Mouse (Mus musculus) T-cell, adult 2 months (primary cell): ENCODE results near the gene Shox2.

Experiments used
- DNase-seq: peaks from one replicate; pipeline ENCODE4 v3.0.0; 2022; ENCODE audit warnings: low spot score

The Shox2 gene

DNA sequence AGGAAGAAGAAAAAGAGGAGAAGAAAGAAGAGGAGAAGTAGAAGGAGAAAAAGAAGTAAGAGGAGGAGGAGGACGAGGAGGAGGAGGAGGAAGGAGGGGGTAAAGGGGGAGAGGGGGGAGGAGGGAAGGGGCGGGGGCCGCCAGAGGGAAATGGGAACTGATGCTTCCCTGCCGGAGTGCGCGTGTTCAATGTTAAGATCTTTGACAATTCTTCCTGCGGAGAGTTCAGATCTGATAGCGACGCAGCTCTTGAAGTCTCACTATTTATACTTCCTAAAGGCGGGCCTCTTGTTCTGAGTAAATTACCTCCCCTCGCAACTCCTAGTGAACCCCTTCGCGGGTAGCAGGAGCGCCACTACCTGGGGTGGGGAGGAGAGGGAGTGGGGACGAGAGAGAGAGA, at the start of gene Shox2:
Shox2 (minus strand) TSS at position 66 of the 400 bp plus-strand sequence.
- no peak for DNase-seq

DNA sequence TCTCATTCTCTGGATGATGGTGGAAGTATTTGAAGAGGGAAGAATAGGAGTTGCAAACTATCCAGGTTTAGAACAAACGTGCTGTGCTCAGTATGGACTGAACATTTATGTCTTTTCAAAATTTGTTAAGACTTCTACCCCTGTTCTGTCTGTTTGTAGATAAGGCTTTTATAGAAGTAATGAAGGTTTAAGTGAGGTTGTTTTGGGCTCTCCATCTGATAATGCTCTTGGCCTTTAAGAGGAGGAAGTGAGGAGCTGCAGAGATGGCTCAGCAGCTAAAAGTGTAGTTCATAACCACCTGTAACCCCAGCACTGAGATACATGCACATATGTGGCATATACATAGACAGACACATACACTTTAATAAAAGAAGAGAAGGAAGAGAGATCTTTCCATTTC, 15.2 kb upstream of the Shox2 start:
- no peak for DNase-seq

DNA sequence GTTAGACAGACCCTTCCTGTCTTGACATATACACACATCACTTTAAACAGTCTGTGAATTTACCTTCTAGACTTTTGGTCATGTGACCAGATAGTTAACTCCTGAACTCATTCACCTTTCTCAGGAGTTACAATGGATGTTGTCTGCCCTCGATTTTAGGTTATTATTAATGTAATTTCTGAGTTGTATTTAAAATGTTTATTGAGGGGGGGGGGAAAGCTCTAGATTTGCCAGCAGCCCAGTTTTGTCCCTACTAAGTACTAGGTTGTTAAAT, 4.7 kb upstream of the Shox2 start:
- no peak for DNase-seq

DNA sequence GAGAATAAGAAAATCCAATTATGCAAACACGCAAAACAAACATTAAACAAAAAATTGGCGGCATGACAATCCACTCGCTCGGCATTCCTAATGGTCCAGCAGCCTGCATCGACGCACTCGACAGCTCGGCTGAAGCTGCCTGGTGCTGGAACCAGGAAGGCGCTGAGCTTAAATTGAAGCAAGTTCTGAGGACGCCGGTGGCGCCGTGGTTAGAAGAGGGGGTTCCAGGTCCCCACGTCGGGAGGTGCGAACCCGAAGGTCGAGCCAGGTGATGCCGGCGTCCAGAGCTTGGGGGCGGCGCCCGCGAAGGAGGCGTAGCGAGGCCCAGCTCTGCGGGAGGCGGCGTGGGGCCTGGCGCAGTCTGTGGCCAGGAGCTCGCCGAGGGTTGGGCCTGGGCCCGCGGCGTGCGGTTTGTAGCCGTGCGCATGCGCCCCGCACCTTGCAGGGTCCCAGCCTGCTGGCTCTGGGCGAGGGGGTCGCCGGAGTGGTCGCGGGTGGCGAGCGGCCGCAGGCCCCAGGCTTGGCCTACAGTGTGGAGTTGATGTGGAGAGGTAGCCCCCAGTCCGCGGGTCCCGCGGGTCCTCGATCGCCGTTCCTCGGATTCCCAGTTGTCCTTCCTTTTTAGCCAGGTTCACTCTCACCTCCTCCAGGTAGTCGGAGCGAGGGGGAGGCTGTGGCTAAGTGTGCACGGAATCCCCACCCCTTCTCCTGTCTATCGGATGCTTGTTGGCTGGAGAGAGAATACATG, 4.1 kb upstream of the Shox2 start:
- peak; percentile 75 for DNase-seq

DNA sequence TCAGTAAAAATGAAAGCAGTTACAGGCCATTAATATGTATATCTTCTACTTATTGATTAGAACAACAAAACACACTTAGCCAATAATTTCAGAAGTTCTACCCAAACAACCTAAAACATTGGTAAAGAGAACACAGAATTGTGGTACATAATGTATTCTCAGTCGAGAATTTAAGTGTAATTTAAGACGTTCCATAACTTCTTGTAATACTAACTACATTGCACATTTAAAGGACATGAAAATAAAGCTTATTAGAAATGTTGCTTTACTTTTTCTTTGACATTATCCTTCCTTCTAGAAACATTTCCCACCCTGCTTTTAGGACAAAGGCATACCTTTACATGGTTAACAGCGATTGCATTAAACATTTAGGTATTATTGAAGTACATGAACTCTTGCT, 1.9 kb upstream of the Shox2 start:
- DNase-seq = no peak

DNA sequence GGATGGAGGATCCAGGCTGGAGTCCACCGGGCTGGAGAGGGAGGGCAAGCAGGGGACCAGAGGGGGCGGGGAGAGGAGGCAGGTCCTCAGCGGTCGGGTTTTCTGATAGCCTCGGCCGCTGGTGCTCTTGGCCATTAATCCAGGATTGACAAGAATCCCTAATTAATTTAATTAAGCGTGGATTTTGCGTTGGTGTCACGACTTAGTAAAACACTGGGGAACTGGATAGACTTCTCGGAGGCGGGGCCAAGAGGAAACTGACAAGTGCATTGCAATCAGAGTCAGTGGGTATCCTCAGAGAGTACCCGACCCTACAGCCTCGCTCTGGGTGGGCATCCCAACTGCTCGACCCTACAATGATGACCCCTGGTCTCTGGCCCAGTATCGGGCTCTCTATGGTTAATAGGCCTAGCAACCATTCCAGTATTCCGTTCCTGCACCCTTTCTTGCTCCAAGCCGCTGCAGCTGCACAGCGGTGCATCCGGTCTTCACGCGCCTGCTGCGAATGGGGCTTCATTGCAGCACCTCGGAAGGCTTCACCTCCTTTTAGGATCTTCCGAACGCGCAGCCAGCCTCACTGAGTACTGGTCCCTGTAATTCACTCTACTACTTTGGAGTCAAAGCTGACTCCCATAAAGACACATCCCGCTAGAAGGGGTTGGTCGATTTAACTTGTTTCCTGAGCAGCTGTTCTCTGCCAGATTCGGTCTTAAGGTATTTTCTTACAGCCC, 775 bp upstream of the Shox2 start:
- DNase-seq = peak; percentile 50

DNA sequence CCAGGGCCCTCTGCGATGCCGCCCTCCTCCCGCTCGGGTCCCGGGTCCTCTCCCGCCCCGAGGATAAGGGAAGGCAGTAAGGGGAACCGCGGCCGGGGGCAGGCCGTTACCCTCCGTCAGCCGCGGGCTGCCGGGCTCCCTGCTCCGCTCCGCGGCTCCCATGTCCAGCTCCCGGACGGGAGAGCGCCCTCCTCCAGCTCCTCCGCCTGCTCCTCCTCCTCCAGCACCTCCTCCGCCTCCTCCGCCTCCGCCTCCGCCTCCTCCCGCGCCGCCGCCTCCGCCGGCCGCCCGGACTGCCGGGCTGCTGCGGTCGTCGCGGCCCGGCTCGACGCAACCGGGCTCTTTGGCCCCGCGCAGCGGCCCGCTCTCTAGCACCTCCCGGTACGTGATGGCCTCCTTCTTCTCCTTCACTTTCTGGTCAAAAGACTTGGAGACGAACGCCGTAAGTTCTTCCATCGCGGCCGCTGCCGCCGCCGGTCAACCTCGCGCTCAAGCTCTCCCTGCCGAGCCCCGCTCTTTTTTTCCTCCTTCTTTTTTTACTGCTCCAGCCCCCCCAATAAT, 390 bp downstream of the Shox2 start, which contains the start of gene Rsrc1:
Rsrc1 (plus strand) TSS at position 290 of the 561 bp plus-strand sequence.
- no peak for DNase-seq

DNA sequence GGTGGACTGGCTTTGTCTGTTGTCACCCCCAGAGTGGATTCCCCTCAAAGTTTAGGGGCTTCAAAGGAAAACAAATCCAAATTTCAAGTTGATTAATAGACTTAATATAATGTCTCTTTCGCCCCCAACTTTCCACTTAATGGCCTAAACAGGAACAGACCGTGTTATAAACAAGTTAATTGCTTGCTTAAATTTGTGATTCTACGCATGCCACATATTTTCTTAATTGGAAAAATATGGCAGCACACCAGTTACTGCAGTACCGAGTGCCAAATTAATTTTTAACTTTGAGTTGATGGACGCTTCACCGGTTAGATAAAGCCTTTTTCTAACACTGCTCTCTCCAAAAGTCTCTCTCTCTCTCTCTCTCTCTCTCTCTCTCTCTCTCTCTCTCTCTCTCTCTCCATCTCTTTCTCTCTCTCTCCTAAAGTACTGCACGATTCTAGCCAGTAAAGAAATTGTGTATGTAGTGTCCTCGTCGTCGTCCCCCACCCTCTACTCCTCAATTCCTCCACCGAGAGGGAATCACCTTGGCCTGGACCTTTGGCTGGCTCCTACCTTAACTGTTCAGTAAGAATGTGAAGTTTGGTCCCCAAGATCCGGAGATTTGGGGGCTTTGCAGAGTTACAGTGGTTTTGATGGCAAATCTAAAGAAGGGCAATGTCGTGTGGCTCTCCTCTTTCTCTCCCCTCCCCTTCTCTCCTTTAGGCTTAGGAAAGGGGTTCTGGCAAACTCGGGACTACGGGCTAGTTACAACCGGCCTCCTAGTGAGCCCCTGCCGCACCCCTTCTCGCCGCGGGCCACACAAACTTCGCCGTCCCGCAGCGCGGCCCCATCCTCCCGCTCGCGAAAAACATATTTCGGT, 1.2 kb downstream of the Shox2 start:
- DNase-seq = no peak

DNA sequence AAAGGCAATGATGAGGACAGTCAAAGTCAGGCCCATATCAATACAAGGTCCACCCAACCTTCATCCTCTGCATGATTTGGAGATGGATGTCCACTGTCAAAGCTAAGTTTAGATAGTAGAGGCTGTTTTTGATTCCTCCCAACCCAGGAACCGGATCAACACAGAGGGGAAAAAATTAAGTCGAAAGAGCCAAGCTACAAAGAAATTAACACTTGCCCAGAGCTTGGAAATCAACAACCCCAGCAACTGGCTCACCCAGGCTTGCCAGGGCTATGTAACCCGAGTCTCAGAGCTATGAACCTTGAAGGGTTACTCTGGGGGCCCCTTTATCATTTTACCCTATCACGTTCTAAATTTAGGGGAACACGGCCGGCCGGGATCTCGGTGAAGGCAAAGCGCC, 2.1 kb downstream of the Shox2 start:
- DNase-seq = no peak

DNA sequence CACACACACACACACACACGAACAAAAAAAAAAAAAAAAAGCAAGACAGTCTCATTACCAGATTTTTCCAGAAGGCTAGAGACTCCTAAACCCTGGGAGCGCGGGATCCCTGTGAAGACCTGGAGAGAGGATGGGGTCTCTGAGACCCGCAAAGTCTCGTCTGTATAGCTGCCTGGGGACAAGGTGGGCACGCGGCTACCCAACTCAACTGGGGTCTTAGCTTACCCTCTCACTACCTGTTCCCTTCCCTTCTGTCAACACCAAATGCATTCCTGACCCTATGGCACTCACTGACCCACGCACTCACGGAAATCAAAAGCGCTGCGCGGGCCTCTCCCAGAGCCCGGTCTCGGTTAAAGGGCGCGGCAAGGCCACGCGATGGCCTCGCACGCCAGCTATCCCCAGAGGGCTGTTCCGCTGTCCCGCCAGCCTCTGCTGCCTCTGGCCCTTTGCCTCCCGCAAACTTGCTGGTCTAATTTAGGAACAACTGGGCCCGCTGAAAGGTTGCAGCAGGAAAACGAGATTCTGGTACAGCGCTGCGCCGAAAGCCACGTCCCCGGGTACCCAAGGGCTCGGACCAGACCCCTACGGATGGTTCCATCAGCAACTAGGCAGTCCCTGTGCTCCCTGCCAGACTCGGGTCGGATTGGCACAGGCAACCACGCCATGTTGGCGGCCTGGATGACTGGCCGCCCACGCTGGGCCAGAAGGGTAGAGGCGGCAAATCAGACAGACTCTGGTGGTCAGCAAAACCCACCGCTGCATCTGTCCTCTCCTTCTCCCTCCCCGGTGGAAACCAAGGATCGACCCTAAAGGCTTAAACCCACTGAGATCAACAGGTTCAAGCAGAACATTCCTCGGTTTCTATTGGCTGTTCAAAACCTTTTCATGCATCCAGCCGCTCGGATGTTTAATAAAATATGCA, 2.9 kb downstream of the Shox2 start:
- no peak for DNase-seq

DNA sequence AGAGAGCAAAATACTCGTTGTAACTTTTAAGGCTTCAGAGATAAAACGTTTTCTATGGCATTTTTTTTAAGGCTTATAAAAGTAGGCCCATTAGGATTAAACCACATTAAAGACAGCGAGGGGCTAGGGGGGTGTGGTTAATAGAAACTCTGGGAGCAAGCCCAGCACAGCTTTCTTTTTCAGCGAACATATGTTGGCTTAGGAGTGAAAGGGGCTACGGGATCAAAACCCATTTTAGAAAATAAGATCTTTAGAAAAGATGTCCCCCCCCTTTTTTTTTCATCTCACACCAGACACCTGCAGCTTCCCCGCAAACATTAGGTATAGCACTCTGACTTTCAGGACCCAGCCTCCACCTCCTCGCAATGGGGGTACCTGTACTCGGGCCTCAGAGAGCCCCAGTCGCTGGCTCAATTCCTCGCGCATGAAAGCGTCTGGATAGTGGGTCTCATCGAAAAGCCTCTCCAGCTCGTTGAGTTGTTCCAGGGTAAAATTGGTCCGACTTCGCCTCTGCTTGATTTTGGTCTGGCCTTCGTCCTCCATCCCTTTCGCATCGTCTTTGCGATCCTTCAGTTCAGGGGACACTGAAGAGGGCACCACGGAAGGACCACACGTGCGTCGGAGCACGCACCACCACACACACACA, 3.6 kb downstream of the Shox2 start:
- no peak for DNase-seq

DNA sequence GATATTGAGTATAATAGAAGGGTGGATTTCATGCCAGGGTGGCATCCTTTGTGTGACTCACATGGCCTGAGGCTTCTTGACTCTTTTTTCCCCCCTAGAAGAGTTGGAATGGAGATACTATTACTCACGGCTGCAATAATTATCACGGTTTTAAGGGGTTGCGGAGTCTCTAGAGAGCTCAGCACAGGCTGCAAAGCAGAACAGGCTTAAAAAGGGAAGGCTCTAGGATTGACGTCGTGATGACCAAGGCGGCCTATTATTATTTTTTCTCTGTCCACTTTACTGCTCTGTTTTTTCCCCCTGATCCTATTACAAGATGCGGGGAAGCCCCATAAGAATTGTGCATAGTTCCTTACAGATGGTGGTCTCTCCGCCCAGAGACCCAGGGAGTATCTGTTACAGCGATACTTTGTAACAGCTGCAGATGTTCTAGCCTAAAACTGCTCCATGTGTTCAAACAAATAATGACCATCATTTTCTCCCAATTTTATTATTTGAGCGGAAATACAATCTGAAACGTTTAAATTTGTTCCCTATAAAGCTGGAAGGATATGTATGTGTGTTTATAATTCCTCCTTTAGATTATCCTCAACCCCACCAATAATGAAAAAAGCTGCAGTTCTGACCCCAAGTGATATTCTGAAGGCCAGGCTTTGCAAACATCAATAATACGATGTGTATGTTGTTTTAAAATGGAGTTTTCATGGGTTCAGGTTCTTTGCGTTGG, 4.5 kb downstream of the Shox2 start:
- no peak for DNase-seq

DNA sequence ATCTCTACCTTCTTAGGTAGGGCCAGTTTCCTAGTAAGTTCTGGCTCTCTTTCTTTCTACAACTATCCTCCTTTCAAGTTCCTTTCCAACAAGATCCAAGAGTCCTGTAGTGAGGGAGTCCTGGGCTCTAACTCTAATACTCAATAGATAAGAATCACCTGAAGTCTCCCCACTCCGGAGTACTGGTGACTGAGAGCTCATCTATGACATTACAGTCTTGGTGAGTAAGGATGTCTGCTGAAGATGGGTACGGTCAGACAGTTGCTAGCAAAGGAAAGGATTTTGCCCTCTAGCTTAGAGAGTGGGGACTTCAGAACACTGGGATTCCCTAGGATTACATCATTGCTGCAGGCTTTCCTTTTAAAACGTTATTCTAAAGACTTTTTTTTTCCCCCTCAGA, 7.1 kb downstream of the Shox2 start:
- no peak for DNase-seq

DNA sequence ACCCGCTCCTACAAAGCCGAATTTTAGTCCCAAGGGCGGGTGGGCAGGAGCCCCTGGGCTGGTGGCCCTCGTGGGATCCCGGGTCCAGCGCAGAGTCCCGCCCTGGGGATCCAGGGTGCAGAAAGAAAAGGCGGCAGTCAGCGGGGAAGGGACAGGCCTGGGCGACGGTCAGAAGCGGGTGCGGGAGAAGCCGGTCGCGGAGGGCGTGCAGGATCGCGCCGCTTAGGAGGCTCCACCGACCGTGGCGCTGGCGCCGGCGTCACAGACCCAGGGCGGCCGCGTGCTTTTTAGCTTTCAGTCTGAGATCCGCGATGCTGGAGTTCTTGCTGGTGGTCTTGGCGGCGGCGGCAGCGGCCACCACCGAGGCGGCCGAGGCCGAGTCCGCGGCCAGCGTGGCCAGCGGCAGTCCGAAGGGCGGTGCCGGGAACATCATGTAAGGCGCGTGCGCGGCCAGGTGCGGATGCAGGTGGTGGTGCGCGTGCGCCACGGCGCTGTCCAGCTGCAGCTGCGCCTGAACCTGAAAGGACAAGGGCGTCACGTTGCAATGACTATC, 8.1 kb downstream of the Shox2 start:
- peak; percentile 35 for DNase-seq

DNA sequence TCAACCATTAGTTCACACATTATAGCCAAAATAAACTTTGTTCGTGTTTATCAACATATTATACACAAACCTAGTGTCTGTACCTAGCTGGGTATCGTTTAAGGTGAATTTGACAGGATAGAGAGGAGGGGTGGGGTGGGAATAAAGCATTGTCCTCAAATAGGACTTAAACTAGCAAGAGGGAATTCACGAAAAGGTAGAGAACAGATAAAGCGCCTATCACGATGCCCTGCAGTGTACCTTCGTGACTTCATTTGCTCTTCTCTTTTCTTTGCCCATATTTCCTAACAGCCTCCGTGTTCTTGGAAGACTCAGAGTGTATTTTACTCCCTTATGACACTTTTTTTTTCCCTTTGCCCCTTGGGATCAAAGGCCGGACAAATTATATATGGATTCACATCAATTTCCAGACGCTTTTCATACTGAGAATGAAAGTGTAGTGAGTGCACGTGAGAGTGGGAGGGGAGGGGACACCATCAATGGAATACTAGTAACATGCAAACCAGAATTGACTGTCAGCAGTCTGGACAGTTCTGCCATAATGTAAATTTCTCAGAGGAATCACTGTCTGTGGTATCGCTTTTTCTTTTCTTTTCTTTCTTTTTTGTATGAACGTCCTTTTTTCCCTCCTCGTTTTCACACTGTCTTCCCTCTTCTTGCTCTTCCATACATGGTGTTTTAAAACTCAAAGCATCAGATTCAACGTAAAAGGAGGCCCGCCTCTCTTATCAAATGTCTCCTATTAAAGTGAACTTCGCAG, 9.2 kb downstream of the Shox2 start:
- no peak for DNase-seq

DNA sequence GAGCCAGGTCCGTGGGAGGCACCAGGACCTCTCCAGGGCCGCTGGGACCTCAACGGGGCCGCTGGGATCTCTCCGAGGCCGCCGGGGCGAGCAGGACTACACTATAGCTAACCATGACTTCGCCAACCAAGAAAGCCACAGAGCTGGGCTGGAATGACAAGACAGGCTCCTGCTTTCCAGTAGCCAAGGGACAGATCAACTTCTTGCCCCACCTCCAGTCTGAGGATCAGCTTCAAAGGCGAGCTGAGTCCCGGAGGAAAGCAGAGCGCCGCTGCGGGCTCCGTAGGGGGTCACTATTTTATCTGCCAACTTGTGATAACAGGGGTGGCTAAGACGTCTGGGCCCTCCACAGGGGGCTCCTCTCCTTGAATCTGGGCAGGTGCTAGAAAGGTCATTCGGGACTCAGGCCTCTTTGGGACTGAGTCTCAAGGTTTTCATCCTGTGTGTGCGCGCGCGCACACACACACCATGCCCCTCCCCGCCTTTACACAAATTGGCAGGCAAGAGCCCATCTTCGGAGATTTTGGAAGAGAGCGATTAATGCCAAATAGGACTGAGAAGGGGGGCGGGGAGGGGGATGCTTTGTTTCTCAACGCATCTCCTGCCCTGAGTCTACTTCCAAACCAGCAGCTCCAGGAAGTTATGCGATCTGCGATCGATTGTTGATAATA, 10.8 kb downstream of the Shox2 start:
- no peak for DNase-seq

DNA sequence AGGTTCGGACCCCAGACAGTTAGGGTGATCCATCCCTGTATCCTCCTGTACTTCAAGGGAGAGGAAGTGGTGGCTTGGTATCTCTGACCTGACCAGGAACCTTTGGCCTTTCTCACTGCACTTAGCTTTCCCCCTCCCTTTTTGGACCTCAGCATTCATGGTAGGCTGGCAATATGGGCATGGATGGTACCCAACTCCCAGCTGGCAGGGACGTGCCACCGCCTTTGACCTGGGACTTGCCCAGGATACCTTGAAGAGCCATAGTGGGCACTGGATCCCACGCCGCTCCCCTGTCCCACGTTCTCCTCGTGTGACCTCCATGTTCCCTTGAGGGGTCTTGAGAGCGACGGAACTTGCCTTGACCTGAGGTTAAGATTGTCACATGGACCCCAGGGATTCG, 11.3 kb downstream of the Shox2 start:
- DNase-seq = no peak

DNA sequence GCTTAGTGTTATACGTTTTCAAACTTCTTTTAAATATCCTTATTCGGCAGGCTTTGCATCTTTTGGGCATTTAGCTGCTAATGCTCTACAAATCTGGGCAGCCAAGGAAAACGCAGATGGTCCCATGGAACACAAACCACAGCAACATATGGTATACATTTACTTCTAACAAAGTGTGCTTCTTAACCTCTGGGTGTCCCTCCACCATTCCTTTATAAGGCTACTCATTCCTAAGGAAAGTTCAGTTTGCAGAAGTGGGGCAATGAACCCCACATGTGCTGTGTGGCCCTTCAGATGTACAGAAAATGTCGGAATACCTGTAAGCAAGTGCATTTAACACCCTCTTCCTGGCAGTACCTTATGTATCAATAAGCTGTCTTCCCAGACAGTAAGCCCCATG, 14.1 kb downstream of the Shox2 start:
- DNase-seq = no peak

DNA sequence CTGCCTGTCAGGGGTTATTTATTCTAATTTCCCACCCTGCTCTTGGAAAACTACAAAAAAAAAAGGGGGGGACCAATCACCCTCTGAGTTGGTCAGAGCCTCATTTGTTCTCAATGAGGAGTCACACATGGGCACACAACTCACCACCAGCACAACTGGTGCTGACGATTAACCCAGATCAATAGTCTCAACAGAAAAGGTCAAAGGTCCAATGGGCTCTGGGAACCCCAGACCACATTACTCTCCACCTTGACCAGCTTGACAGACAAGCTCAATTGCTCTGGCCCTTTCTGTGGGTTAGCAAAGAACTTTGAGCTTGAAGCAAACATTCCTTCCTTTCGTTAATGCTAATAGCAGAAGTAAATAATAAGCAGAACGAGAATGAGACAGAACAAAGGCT, 16.7 kb downstream of the Shox2 start:
- no peak for DNase-seq
